Mouse (Mus musculus): Measurements from ENCODE around the gene Kng2. TPM values are rescaled to one million over a fixed set of nuclear protein-coding genes. Genes with fewer than 3 reads are reported as not detected.
"Not testable (repeated sequence)": the region's sequence is repeated elsewhere in the genome, so short reads cannot be mapped to it uniquely, and the experiment has no call there.

The Kng2 gene
- polyA plus RNA-seq (2016; fragmentation: Nextera tagmentation; extraction: Ambion mirVana): not detected in 2 replicates

- H3K27ac ChIP-seq; H3K4me3 ChIP-seq; H3K36me3 ChIP-seq; H3K27me3 ChIP-seq (ENCODE audit: insufficient read depth, poor library complexity, severe bottlenecking); DNase-seq (ENCODE audit: low spot score); H3K9me3 ChIP-seq: not testable (repeated sequence)
- WGBS: 96% methylated on average over 3 of the region's 3 CpGs
- peaks cover 11% of the 10 kb centered on the region for H3K4me1 ChIP-seq (replicated peaks)
Observed at GRCm38 (mm10) chr16:23028966-23029600, at the start of gene Kng2. Gene Kng2 (minus strand): TSS chr16:23029482.

DNA sequence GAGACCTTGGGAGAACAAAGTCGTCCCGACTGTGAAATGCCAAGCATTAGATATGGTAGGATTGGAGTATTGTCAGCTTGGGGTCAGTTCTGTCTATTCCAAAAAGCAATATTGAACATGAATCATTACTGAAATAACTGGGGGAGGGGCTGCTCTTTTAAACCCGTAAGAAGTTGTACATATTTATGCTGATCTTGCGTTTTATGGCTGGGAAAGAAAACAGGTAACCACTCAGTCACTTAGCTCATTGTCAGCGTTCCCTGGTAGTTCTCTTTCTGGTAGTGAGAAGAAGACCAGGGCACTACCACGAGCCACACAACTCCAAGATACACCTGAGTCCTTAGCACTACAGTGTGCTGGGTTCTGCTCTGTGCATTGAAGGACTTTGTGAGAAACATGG is 48.2 kb upstream of the Kng2 start:
- H3K4me1 ChIP-seq (replicated peaks); H3K36me3 ChIP-seq; H3K4me3 ChIP-seq; H3K27me3 ChIP-seq (ENCODE audit: insufficient read depth, poor library complexity, severe bottlenecking); DNase-seq (ENCODE audit: low spot score); H3K27ac ChIP-seq; H3K9me3 ChIP-seq: not testable (repeated sequence)
- WGBS: 85% methylated on average over 6 of the region's 6 CpGs

- H3K4me1 ChIP-seq (replicated peaks); H3K27ac ChIP-seq; H3K27me3 ChIP-seq (ENCODE audit: insufficient read depth, poor library complexity, severe bottlenecking); DNase-seq (ENCODE audit: low spot score); H3K4me3 ChIP-seq; H3K36me3 ChIP-seq; H3K9me3 ChIP-seq: not testable (repeated sequence)
- WGBS: 82% methylated on average over 5 of the region's 5 CpGs
Observed at GRCm38 (mm10) chr16:23060781-23061325, 31.6 kb upstream of the Kng2 start.

- not testable (repeated sequence) for DNase-seq (ENCODE audit: low spot score); H3K4me3 ChIP-seq; H3K36me3 ChIP-seq; H3K4me1 ChIP-seq (replicated peaks); H3K27ac ChIP-seq; H3K27me3 ChIP-seq (ENCODE audit: insufficient read depth, poor library complexity, severe bottlenecking); H3K9me3 ChIP-seq
- 76% methylated on average over 4 of the region's 4 CpGs for WGBS
Observed at GRCm38 (mm10) chr16:23059630-23060029, 30.3 kb upstream of the Kng2 start.

DNA sequence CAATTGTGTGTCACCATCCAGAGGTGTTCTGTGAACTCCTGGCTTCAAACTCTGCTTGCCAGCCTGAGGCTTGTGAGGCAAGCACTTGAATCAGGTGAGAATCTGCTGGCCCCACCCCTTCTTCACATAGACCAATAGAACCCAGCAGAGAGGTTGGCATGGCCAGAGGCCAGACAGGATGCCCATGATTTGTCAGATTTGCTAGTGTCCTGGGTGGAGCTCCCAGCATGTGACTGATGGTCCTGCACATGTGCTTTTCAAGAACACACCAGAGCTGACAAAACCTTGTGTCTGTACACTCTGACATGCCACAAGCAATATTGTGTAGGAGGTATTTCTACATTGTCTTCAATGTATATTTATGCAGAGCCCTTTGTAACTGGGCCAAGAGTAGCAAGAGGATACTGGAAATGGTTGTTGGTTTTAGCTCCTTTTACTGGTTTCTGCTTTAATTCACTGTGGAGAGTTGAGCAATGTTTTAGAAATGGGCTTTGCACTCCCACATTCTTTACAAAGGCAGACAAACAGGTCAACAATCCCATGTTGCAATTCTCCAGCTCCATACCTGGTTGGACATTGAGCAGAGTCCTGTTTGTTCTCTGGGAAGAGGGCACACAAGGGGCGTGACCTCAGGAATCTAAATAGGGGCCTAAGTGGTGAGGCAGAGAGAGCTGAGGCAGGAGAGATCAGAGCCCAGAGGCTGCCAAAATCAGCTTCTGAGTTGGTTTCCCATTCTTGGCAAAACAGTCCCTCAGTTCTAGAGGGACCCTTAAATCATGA is 28.6 kb upstream of the Kng2 start, which contains the start of gene Kng1:
Gene Kng1, plus strand, starts transcription at position 198 of the 780 bp plus-strand sequence.
- not testable (repeated sequence) for H3K36me3 ChIP-seq; H3K9me3 ChIP-seq; H3K27ac ChIP-seq; DNase-seq (ENCODE audit: low spot score); H3K4me3 ChIP-seq; H3K27me3 ChIP-seq (ENCODE audit: insufficient read depth, poor library complexity, severe bottlenecking); H3K4me1 ChIP-seq (replicated peaks)
- WGBS: 93% methylated on average over 1 of the region's 1 CpGs

GRCm38 (mm10) chr16:23046319-23046718 is 17.0 kb upstream of the Kng2 start:
- Histone ChIP-seq H3K9me3 (no peaks in the 10 kb centered on the region), H3K4me1 (replicated peaks) (no peaks in the 10 kb centered on the region), H3K27me3 (ENCODE audit: insufficient read depth, poor library complexity, severe bottlenecking) (no peaks in the 10 kb centered on the region), H3K4me3 (no peak overlapping the region), H3K36me3 (no peaks in the 10 kb centered on the region), H3K27ac (no peak overlapping the region)
- DNase-seq (ENCODE audit: low spot score): peak; percentile 8
- 73% methylated on average over 5 of the region's 5 CpGs for WGBS

DNA sequence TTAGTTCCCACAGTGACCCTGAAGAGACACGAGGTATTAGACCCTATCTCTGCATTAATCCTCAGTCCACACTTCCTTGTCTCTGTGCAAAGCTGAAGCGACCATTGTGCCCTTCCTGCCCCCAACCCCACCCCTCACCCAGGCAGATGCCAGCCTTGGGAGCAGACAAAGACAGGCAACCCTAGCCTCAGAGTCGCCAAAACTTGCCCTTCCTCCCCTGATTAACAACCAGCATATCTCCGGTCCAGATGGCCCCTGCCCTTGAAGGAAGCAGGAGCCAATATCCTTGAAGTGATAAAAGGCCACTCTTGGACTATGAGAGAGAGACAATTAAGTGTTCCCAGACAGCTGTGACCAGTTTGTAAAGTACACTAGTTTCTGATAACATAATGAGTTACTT is 11.6 kb upstream of the Kng2 start:
- DNase-seq (ENCODE audit: low spot score): no peak
- Histone ChIP-seq H3K27ac (no peak overlapping the region; the same call in 1 of the 2 replicates), H3K4me3 (no peak overlapping the region), H3K9me3 (no peaks in the 10 kb centered on the region), H3K36me3 (no peaks in the 10 kb centered on the region), H3K27me3 (ENCODE audit: insufficient read depth, poor library complexity, severe bottlenecking) (no peaks in the 10 kb centered on the region), H3K4me1 (replicated peaks) (peaks cover 7% of the 10 kb centered on the region; the same call in 1 of the 2 replicates)
- 58% methylated on average over 4 of the region's 4 CpGs for WGBS

GRCm38 (mm10) chr16:23039281-23039680 is 10.0 kb upstream of the Kng2 start:
- 93% methylated on average over 4 of the region's 4 CpGs for WGBS
- no peaks in the 10 kb centered on the region for H3K36me3 ChIP-seq
- H3K4me3 ChIP-seq: no peak overlapping the region
- H3K27me3 ChIP-seq (ENCODE audit: insufficient read depth, poor library complexity, severe bottlenecking): no peaks in the 10 kb centered on the region
- H3K4me1 ChIP-seq (replicated peaks): peaks cover 7% of the 10 kb centered on the region; the same call in 1 of the 2 replicates
- no peak overlapping the region for H3K27ac ChIP-seq
- no peaks in the 10 kb centered on the region for H3K9me3 ChIP-seq
- DNase-seq (ENCODE audit: low spot score): no peak

GRCm38 (mm10) chr16:23037744-23038143 is 8.5 kb upstream of the Kng2 start:
- Histone ChIP-seq H3K27ac (no peak overlapping the region), H3K4me1 (replicated peaks) (peaks cover 7% of the 10 kb centered on the region; the same call in 1 of the 2 replicates), H3K4me3 (no peak overlapping the region), H3K27me3 (ENCODE audit: insufficient read depth, poor library complexity, severe bottlenecking) (no peaks in the 10 kb centered on the region), H3K9me3 (no peaks in the 10 kb centered on the region), H3K36me3 (no peaks in the 10 kb centered on the region)
- WGBS: 87% methylated on average over 7 of the region's 7 CpGs
- no peak for DNase-seq (ENCODE audit: low spot score)

DNA sequence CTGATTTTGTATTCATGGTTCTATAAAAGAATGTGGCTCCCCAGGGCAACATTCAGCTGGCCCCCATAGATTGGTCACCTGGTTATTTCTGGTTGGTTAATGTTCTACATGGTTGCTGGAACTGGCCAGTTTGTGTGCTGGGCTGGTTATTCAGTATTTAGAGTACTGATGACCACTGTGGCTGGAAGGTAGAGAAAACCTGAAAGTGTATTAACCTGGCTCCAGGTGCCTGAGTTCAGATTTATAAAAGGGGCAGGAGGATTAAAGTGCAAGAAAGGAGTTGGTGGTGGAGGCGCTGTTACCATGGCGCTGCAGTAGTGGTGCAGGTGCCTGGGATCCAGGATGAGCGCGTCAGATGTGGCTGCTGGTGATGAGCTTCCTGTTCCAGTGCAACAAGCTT is 4.4 kb upstream of the Kng2 start:
- DNase-seq (ENCODE audit: low spot score): no peak
- H3K4me1 ChIP-seq (replicated peaks): no peaks in the 10 kb centered on the region
- WGBS: 88% methylated on average over 4 of the region's 4 CpGs
- H3K9me3 ChIP-seq: peaks cover 8% of the 10 kb centered on the region; the same call in 1 of the 2 replicates
- no peaks in the 10 kb centered on the region for H3K27me3 ChIP-seq (ENCODE audit: insufficient read depth, poor library complexity, severe bottlenecking)
- H3K27ac ChIP-seq: no peak overlapping the region
- no peak overlapping the region for H3K4me3 ChIP-seq
- no peaks in the 10 kb centered on the region for H3K36me3 ChIP-seq

DNA sequence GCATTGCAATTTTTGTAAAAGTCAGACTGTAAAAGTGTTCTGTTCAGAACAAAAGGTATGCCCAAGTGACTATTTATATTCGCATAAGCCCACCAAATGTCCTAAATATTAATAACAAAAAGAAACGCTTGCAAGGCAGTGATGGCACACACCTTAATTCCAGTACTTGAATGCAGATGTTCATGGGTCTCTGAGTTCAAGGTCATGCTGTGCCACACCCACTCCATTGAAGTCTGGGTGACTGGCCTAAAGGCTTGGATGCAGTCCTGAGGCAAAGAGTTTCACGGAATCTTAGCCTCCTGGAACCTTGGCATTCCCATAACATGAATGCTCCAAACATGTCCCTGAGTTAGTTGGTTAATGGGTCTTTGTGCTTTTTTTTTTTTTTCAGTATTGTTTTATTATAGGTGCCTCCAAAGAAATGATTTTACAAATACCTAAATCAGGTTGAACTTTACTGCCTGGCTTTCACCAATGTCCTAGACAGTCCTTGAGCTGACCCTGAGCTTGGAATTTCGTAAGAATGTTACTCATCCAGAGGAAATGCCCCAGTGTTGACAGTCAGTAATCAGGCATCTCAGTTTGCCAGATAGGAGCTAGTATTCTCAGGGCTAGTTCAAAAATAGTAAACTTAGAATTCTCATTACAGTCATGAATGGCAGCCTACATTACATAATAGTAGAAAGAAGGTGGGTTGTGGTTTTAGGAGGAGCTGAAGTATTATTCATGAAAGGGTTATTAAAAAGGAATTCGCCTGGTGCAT is 1.6 kb upstream of the Kng2 start:
- Histone ChIP-seq H3K27ac (no peak overlapping the region), H3K27me3 (ENCODE audit: insufficient read depth, poor library complexity, severe bottlenecking) (no peaks in the 10 kb centered on the region), H3K9me3 (peaks cover 8% of the 10 kb centered on the region; the same call in 1 of the 2 replicates), H3K4me1 (replicated peaks) (peaks cover under 1% of the 10 kb centered on the region; the same call in 1 of the 2 replicates), H3K36me3 (no peaks in the 10 kb centered on the region), H3K4me3 (no peak overlapping the region)
- DNase-seq (ENCODE audit: low spot score): no peak
- 89% methylated on average over 5 of the region's 5 CpGs for WGBS

GRCm38 (mm10) chr16:23027341-23027740 is 1.9 kb downstream of the Kng2 start:
- DNase-seq (ENCODE audit: low spot score); H3K9me3 ChIP-seq; H3K27ac ChIP-seq; H3K36me3 ChIP-seq; H3K4me3 ChIP-seq; H3K27me3 ChIP-seq (ENCODE audit: insufficient read depth, poor library complexity, severe bottlenecking): not testable (repeated sequence)
- peaks cover 11% of the 10 kb centered on the region for H3K4me1 ChIP-seq (replicated peaks)
- 62% methylated on average over 3 of the region's 3 CpGs for WGBS
